Mouse (Mus musculus) forebrain, embryonic 16.5 days (tissue): ENCODE measurements at regions not wholly inside any gene's neighbourhood (a gene's known extent, or its start where the extent isn't known, plus 50 kb on each side); places are given as distances from the start of the nearest gene placed in this dataset.
A peak's percentile ranks its signal among the peaks of the same experiment; 100 is the strongest.

Experiments used
- ATAC-seq: fragments of 200-750 bp; cut with Nextera tagmentation; 2 replicates; pipeline ENCODE4 v1.8.0; 2017; ENCODE audit warnings: mild to moderate bottlenecking, moderate library complexity
- H3K27ac ChIP-seq: fragments of 300-500 bp; sonication (generic); 2 replicates; pipeline ENCODE4 v1.5.1; 2014; ENCODE audit warnings: low read length, control low read depth
- H3K27me3 ChIP-seq: fragments of 300-500 bp; sonication (generic); replicated peaks from 2 replicates; pipeline ENCODE4 v1.6.1; 2014; ENCODE audit warnings: low read length; ENCODE audit not compliant: control insufficient read depth, insufficient read depth
- H3K36me3 ChIP-seq: fragments of 300-500 bp; sonication (generic); 2 replicates; pipeline ENCODE4 v1.6.1; 2014; ENCODE audit not compliant: control insufficient read depth, insufficient read depth
- H3K4me1 ChIP-seq: fragments of 300-500 bp; sonication (generic); replicated peaks from 2 replicates; pipeline ENCODE4 v1.6.1; 2014; ENCODE audit warnings: low read length; ENCODE audit not compliant: control insufficient read depth, insufficient read depth
- H3K4me2 ChIP-seq: fragments of 300-500 bp; sonication (generic); 2 replicates; pipeline ENCODE4 v1.6.1; 2014; ENCODE audit warnings: mild to moderate bottlenecking, low read length, control low read depth
- H3K4me3 ChIP-seq: fragments of 300-500 bp; sonication (generic); replicated peaks from 2 replicates; pipeline ENCODE4 v1.5.1; 2014; ENCODE audit warnings: mild to moderate bottlenecking, low read length, control low read depth
- H3K9ac ChIP-seq: fragments of 300-500 bp; sonication (generic); replicated peaks from 2 replicates; pipeline ENCODE4 v1.6.1; 2014; ENCODE audit warnings: low read depth, low read length, control low read depth
- H3K9me3 ChIP-seq: fragments of 300-500 bp; sonication (generic); 2 replicates; pipeline ENCODE4 v1.6.1; 2016; ENCODE audit warnings: low read length; ENCODE audit not compliant: control insufficient read depth
- WGBS: fragments of 180-500 bp; shearing (Covaris S2); extraction: QIAGEN DNeasy Blood & Tissue Kit; methylation state at CpG from one replicate; pipeline ENCODE4 v1.1.7; 2014; 5-methylcytosine and 5-hydroxymethylcytosine counted together

DNA sequence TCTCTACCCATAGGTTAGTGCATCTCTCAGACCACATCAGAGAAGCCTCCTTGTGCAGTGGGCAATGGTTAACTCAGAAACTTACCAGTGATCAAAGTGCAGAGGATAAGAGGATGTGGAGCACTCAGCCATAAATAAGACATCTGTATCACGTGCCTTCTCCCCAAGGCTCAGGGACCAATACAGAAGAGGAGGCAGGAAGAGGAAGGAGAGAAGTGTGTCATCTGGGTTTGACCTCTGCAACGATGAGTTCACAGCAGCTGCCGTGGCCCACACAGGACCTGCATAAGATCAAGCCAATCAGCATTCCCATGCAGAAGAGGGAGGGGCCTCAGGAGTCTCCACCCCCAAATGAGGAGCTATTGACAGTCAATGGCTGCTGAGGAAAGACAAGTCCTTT lies 252.8 kb downstream of the Gm12728 start:
- H3K9me3 ChIP-seq: no peaks in the 10 kb centered on the region
- no peak overlapping the region for H3K4me3 ChIP-seq
- H3K27ac ChIP-seq: no peak overlapping the region
- ATAC-seq: no peak
- H3K9ac ChIP-seq: no peak overlapping the region
- 93% methylated on average over 3 of the region's 3 CpGs for WGBS
- H3K4me1 ChIP-seq: peaks cover under 1% of the 10 kb centered on the region; the same call in 1 of the 2 replicates
- no peaks in the 10 kb centered on the region for H3K27me3 ChIP-seq
- H3K36me3 ChIP-seq: no peaks in the 10 kb centered on the region
- no peak overlapping the region for H3K4me2 ChIP-seq

DNA sequence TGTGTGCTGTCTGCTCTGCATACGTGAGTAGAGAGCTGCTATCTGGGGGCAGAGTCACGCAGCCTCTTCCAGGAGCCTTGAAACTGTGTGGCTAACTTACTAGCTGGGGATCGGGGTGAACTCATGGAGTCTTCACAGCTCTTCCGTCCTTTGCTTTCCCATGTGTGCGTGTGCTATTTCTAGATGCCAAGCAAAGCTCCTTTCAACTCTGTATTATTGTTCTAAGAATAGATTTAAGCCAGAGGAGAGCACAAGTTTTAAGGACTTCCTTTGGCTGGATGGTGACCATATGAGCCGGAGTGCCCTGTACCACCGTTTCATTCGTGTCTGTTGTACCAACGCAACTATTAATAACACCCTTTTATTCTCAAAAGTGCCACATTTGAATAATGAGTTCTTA lies 254.0 kb downstream of the Gm12728 start:
- 65% methylated on average over 9 of the region's 9 CpGs for WGBS

GRCm38 (mm10) chr4:106048053-106048452 lies 258.4 kb downstream of the Gm12728 start:
- H3K4me2 ChIP-seq: no peak overlapping the region
- ATAC-seq: peak; percentile 75
- 49% methylated on average over 8 of the region's 8 CpGs for WGBS

More for the DNA sequence above, 254.0 kb downstream of the Gm12728 start:
- H3K36me3 ChIP-seq: no peaks in the 10 kb centered on the region
- ATAC-seq: no peak
- no peak overlapping the region for H3K4me3 ChIP-seq
- peaks cover 4% of the 10 kb centered on the region; the same call in 1 of the 2 replicates for H3K4me1 ChIP-seq
- no peak overlapping the region for H3K27ac ChIP-seq
- H3K9ac ChIP-seq: no peak overlapping the region
- no peaks in the 10 kb centered on the region for H3K27me3 ChIP-seq
- no peak overlapping the region for H3K4me2 ChIP-seq
- H3K9me3 ChIP-seq: no peaks in the 10 kb centered on the region

DNA sequence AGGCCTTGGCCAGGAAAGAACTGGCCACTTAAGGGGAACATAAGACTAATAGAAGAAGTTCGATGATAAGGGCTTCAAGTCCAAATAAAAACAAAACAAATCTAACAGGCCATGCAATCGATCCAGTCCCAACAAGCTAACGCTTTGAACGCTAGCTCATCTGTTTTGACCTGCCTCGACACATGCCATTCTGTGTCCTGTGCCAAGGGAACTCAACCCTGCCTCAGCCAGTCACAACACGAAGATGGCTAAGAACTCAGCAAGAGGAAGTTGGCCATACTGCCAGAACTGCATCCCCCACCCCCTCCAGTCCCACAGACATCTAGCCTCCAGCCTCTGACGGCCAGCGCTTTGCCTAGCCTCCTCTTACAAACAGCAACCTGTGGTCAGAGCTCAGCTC lies 259.1 kb downstream of the Gm12728 start:
- no peak for ATAC-seq
- H3K36me3 ChIP-seq: no peaks in the 10 kb centered on the region
- no peak overlapping the region for H3K9ac ChIP-seq
- peaks cover 4% of the 10 kb centered on the region; the same call in 1 of the 2 replicates for H3K4me1 ChIP-seq
- H3K27ac ChIP-seq: no peak overlapping the region
- H3K4me2 ChIP-seq: no peak overlapping the region
- no peaks in the 10 kb centered on the region for H3K9me3 ChIP-seq
- no peak overlapping the region for H3K4me3 ChIP-seq
- 66% methylated on average over 8 of the region's 8 CpGs for WGBS
- no peaks in the 10 kb centered on the region for H3K27me3 ChIP-seq

More at GRCm38 (mm10) chr4:106048053-106048452, 258.4 kb downstream of the Gm12728 start:
- H3K9ac ChIP-seq: no peak overlapping the region
- H3K27me3 ChIP-seq: no peaks in the 10 kb centered on the region
- 0 out of 2 replicates have a peak overlapping the region, but pooled peaks have one; percentile 27 for H3K27ac ChIP-seq
- peaks cover 4% of the 10 kb centered on the region; the same call in 1 of the 2 replicates for H3K4me1 ChIP-seq
- no peaks in the 10 kb centered on the region for H3K36me3 ChIP-seq
- H3K9me3 ChIP-seq: no peaks in the 10 kb centered on the region
- no peak overlapping the region for H3K4me3 ChIP-seq

DNA sequence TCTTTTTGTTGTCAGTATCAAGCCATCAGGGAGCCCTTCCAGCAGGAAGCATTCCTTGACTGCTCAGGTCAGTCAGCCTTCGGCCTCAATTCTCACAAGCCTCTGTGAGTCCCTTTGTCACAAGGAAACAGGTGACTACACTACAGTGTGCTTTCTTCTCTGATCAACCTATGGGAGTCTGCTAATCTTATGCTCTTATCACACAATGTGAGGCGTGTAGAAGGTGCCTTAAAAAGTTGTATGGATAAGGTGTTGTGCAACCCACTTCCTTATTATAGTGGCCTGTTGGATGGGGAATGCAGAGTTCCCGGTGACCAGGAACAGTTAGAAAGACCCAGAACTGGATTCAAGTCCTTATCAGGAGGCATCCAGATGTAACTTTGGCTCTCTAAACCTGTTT lies 260.2 kb downstream of the Gm12728 start:
- Histone ChIP-seq H3K4me2 (no peak overlapping the region), H3K4me3 (no peak overlapping the region), H3K9ac (no peak overlapping the region), H3K27ac (no peak overlapping the region), H3K9me3 (no peaks in the 10 kb centered on the region), H3K27me3 (no peaks in the 10 kb centered on the region), H3K36me3 (no peaks in the 10 kb centered on the region), H3K4me1 (peaks cover 4% of the 10 kb centered on the region; the same call in 1 of the 2 replicates)
- 84% methylated on average over 3 of the region's 3 CpGs for WGBS
- ATAC-seq: no peak

GRCm38 (mm10) chr4:106050297-106050696 lies 260.6 kb downstream of the Gm12728 start:
- Histone ChIP-seq H3K4me2 (no peak overlapping the region), H3K36me3 (no peaks in the 10 kb centered on the region), H3K27me3 (no peaks in the 10 kb centered on the region), H3K4me1 (peaks cover 4% of the 10 kb centered on the region; the same call in 1 of the 2 replicates), H3K9ac (no peak overlapping the region), H3K4me3 (no peak overlapping the region), H3K27ac (no peak overlapping the region), H3K9me3 (no peaks in the 10 kb centered on the region)
- ATAC-seq: 0 out of 2 replicates have a peak, but pooled peaks have one; percentile 12
- 54% methylated on average over 3 of the region's 3 CpGs for WGBS

GRCm38 (mm10) chr4:106053496-106053895 lies 262.5 kb upstream of the Usp24 start:
- ATAC-seq: no peak
- Histone ChIP-seq H3K27ac (no peak overlapping the region), H3K27me3 (no peaks in the 10 kb centered on the region), H3K9ac (no peak overlapping the region), H3K36me3 (no peaks in the 10 kb centered on the region), H3K4me1 (no peaks in the 10 kb centered on the region), H3K4me2 (no peak overlapping the region), H3K9me3 (no peaks in the 10 kb centered on the region), H3K4me3 (no peak overlapping the region)
- WGBS: 66% methylated on average over 9 of the region's 9 CpGs

GRCm38 (mm10) chr4:106054324-106054723 lies 261.7 kb upstream of the Usp24 start:
- Histone ChIP-seq H3K4me1 (no peaks in the 10 kb centered on the region), H3K27ac (no peak overlapping the region), H3K36me3 (no peaks in the 10 kb centered on the region), H3K4me2 (no peak overlapping the region), H3K9ac (no peak overlapping the region), H3K4me3 (no peak overlapping the region), H3K9me3 (no peaks in the 10 kb centered on the region), H3K27me3 (no peaks in the 10 kb centered on the region)
- whole genome bisulfite sequencing: 79% methylated on average over 7 of the region's 7 CpGs
- ATAC-seq: no peak

- H3K4me2 ChIP-seq: no peak overlapping the region
- H3K4me3 ChIP-seq: no peak overlapping the region
- peaks cover 3% of the 10 kb centered on the region; the same call in 1 of the 2 replicates for H3K4me1 ChIP-seq
- ATAC-seq: no peak
- H3K27me3 ChIP-seq: no peaks in the 10 kb centered on the region
- no peak overlapping the region for H3K27ac ChIP-seq
- H3K9me3 ChIP-seq: no peaks in the 10 kb centered on the region
- WGBS: 34% methylated on average over 12 of the region's 12 CpGs
- no peak overlapping the region for H3K9ac ChIP-seq
- no peaks in the 10 kb centered on the region for H3K36me3 ChIP-seq
These were observed 253.4 kb upstream of the Usp24 start for GRCm38 (mm10) chr4:106062651-106063050.

DNA sequence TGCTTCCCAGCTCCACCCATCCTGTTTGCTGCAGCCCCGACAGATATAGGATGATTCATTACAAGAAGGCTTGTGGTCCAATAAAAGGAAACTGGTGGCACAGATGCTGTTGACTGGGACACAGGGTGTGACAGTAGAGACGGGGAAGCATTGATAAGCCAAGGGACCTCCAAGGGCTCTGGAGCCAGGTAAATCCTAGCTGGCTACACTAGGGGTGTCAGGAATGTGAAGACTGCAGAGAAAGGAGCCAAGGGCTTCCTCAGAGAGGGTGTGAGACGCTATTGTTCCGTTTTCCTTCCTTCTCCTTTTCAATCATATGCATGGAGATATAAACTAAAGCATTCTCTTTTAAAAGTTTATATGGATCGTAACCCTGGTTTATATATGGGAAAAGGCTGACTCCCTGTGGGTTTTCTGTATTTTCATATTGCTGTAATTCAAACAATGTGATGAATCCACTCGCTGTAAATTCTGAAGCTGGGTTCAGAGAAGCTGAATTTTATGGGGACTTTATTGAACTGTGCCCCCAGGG lies 252.1 kb upstream of the Usp24 start:
- no peaks in the 10 kb centered on the region for H3K27me3 ChIP-seq
- H3K27ac ChIP-seq: no peak overlapping the region
- H3K4me2 ChIP-seq: no peak overlapping the region
- no peaks in the 10 kb centered on the region for H3K9me3 ChIP-seq
- 77% methylated on average over 6 of the region's 6 CpGs for WGBS
- H3K4me1 ChIP-seq: peaks cover 3% of the 10 kb centered on the region; the same call in 1 of the 2 replicates
- no peak overlapping the region for H3K4me3 ChIP-seq
- ATAC-seq: no peak
- H3K9ac ChIP-seq: no peak overlapping the region
- no peaks in the 10 kb centered on the region for H3K36me3 ChIP-seq
